Mouse (Mus musculus): ENCODE measurements around the gene Gm19345. TPM values are rescaled to one million over a fixed set of nuclear protein-coding genes. Genes with fewer than 3 reads are reported as not detected.
A peak's percentile ranks its signal among the peaks of the same experiment; 100 is the strongest.

Gene Gm19345
- polyA plus RNA-seq, 1 experiment from 2014 or later, result 1.7 TPM

DNA sequence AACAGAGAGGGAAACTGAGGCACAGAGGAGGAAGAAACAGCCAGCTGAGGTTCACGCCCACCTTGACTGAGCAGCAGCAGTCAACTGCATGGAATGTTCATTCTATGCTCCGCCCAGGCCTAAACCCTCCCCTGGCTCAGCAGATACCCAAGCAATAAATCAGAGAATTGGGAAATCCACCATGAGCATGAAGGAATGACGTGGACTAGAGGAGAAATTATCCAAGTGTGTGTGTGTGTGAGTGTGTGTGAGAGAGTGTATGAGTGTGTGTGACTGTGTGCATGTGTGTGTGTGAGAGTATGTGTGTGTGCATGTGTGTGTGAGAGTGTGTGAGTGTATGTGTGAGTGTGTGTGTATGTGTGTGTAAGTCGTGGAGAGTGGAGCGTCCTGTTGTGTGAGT, 33.4 kb upstream of the Gm19345 start:
- 73% methylated on average over 5 of the region's 5 CpGs for WGBS
- Histone ChIP-seq H3K9ac (no peak overlapping the region), H3K4me1 (peaks cover 27% of the 10 kb centered on the region), H3K27ac (no peak overlapping the region), H3K36me3 (no peaks in the 10 kb centered on the region), H3K4me3 (no peak overlapping the region), H3K9me3 (0 out of 2 replicates have a peak, but pooled peaks cover 6% of the 10 kb centered on the region), H3K4me2 (replicated peaks) (no peak overlapping the region), H3K27me3 (replicated peaks) (peaks cover 51% of the 10 kb centered on the region)
- ATAC-seq (ENCODE audit: low FRiP score, low read depth), result no peak

DNA sequence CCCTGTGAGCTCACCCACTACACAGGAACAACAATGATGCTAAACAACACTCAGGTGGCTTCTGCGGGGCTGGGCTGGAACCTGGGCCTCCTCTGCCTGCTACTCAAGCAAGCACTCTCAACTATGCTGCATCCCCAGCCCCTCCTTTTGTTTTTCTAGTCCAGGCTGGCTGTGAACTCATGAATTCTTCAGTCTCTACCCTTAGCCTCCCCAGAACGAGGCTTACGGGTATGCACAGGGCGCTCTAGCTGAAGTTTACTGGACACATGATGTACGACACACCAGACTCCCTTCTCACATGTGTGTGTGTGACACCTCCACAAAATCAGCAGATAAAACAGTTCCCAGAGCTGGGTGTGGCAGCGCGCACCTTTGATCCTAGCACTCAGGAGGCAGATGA, 32.9 kb upstream of the Gm19345 start:
- H3K36me3 ChIP-seq, result no peaks in the 10 kb centered on the region
- no peak overlapping the region for H3K4me3 ChIP-seq
- WGBS, result 85% methylated on average over 7 of the region's 7 CpGs
- no peak for ATAC-seq (ENCODE audit: low FRiP score, low read depth)
- H3K9ac ChIP-seq, result no peak overlapping the region
- H3K4me2 ChIP-seq (replicated peaks), result no peak overlapping the region
- peaks cover 27% of the 10 kb centered on the region for H3K4me1 ChIP-seq
- peaks cover 55% of the 10 kb centered on the region for H3K27me3 ChIP-seq (replicated peaks)
- H3K9me3 ChIP-seq, result 0 out of 2 replicates have a peak, but pooled peaks cover 6% of the 10 kb centered on the region
- no peak overlapping the region for H3K27ac ChIP-seq

DNA sequence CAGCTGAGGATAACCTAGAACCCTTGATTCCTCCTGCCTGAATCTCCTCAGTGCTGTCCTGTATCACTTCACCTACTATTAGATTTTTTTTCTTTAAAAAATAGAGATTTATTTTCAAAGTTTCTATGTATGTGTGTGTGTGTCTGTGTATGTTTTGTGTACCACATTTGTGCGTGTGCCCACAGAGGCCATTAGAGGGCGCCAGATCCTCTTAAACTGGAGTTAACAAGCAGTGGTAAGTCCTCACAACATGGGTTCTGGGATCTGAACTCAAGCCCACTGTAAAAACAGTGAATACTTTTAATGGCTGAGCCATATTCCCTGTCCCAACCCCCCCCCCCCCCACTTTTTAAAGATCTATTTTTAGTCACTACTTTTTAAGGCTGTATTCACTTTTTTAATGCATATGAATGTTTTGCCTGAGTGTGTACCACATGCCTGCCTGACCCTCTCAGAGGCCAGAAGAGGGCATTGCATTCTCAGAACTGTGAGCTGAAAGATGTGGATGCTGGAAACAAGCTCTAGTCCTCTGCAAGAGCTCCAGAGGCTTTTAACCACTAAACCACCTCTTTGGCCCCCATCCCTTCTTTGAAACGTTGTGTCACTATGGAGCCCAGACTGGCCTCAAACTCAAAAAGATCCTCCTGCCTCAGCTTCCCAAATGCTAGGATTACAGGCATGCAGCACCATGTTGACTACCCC, 31.3 kb upstream of the Gm19345 start:
- Histone ChIP-seq H3K9ac (no peak overlapping the region), H3K4me2 (replicated peaks) (no peak overlapping the region), H3K9me3 (0 out of 2 replicates have a peak, but pooled peaks cover 6% of the 10 kb centered on the region), H3K4me3 (no peak overlapping the region), H3K4me1 (peaks cover 27% of the 10 kb centered on the region), H3K36me3 (no peaks in the 10 kb centered on the region), H3K27ac (no peak overlapping the region), H3K27me3 (replicated peaks) (peaks cover 60% of the 10 kb centered on the region)
- ATAC-seq (ENCODE audit: low FRiP score, low read depth), result no peak
- WGBS, result 79% methylated on average over 3 of the region's 3 CpGs

DNA sequence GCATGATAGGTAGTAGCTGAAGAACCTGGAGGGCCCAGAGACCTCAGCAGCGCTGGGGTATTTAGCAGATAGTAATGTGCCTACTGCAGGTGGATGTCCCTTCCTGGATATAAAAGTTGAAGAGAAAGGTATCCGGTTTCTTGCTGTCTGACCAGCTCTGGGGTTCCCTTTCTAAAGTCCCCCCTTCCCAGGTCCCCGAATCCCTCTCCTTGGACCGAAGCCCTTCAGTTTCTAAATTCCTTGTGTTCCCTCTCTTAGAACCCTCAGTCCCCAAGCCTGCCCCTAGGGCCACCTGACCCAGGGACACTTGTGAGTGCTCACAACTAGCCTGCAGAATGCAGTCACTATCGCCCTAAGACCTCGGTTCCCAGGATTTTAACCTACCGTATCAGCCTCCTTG, 30.2 kb upstream of the Gm19345 start:
- Histone ChIP-seq H3K9ac (no peak overlapping the region), H3K27me3 (replicated peaks) (peaks cover 56% of the 10 kb centered on the region), H3K9me3 (0 out of 2 replicates have a peak, but pooled peaks cover 6% of the 10 kb centered on the region), H3K4me1 (peaks cover 16% of the 10 kb centered on the region), H3K27ac (no peak overlapping the region), H3K4me2 (replicated peaks) (no peak overlapping the region), H3K4me3 (no peak overlapping the region), H3K36me3 (no peaks in the 10 kb centered on the region)
- no peak for ATAC-seq (ENCODE audit: low FRiP score, low read depth)
- WGBS, result 47% methylated on average over 7 of the region's 7 CpGs

DNA sequence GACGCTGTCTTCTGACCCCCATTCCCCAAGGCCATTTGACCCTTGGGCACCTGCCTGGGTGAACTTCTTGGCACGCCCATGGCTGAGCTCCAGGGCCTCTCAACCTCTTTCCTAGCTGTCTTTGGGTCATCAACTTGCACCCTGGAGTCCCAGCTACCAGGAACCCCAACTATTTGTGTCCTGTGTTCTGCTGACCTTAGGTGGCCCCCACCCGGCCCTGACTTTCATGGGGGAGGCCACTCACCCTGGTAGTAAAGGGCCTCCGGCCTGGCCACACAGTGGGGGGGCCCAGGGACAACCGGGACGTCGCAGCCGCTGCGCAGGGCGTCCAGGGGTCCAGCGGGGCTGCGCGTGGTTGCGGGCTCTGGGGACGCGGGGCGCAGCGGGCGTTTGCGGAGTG, 29.6 kb upstream of the Gm19345 start:
- 5% methylated on average over 20 of the region's 20 CpGs for WGBS
- no peaks in the 10 kb centered on the region for H3K36me3 ChIP-seq
- H3K9me3 ChIP-seq, result 0 out of 2 replicates have a peak, but pooled peaks cover 6% of the 10 kb centered on the region
- H3K27ac ChIP-seq, result no peak overlapping the region
- H3K9ac ChIP-seq, result peak overlapping the region; percentile 59
- H3K4me1 ChIP-seq, result peaks cover 11% of the 10 kb centered on the region
- H3K27me3 ChIP-seq (replicated peaks), result peaks cover 50% of the 10 kb centered on the region
- ATAC-seq (ENCODE audit: low FRiP score, low read depth), result no peak
- H3K4me2 ChIP-seq (replicated peaks), result peak overlapping the region; percentile 61
- peak overlapping the region; percentile 32 for H3K4me3 ChIP-seq

DNA sequence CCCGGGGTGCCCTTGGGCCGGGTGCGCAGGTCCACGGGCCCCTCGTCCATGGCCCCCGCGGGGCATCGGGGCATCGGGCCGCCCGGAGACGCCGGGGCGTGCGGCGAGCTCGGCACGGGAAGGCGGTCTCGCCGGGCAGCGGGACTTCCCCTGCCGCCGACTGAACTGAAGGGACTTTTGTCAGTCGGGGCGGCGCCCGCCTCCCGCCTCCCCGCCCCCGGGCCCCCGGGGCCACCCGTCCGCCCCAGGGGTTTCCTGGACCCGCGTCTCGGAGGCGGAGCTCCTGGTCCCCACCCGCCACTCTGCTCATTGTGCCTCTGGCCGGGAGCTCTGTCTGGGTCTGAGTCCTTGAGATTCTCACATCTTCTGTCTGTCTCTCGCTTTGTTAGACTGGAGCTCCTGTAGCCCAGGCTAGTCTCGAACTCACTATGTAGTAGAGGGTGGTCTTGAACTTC, 29.2 kb upstream of the Gm19345 start, which contains the start of gene Bcl3:
Bcl3 (minus strand) TSS at position 167 of the 455 bp plus-strand sequence.
- H3K4me3 ChIP-seq, result peak within 1 kb of the TSS; percentile 32
- H3K4me1 ChIP-seq, result peaks cover 8% of the 10 kb centered on the region
- peak within 1 kb of the TSS; percentile 59 for H3K9ac ChIP-seq
- peak within 1 kb of the TSS; percentile 61 for H3K4me2 ChIP-seq (replicated peaks)
- WGBS, result 1% methylated on average over 35 of the region's 42 CpGs
- H3K36me3 ChIP-seq, result no peaks in the 10 kb centered on the region
- no peak within 1 kb of the TSS for H3K27ac ChIP-seq
- ATAC-seq (ENCODE audit: low FRiP score, low read depth), result no peak
- H3K9me3 ChIP-seq, result 0 out of 2 replicates have a peak, but pooled peaks cover 6% of the 10 kb centered on the region
- peaks cover 46% of the 10 kb centered on the region for H3K27me3 ChIP-seq (replicated peaks)

DNA sequence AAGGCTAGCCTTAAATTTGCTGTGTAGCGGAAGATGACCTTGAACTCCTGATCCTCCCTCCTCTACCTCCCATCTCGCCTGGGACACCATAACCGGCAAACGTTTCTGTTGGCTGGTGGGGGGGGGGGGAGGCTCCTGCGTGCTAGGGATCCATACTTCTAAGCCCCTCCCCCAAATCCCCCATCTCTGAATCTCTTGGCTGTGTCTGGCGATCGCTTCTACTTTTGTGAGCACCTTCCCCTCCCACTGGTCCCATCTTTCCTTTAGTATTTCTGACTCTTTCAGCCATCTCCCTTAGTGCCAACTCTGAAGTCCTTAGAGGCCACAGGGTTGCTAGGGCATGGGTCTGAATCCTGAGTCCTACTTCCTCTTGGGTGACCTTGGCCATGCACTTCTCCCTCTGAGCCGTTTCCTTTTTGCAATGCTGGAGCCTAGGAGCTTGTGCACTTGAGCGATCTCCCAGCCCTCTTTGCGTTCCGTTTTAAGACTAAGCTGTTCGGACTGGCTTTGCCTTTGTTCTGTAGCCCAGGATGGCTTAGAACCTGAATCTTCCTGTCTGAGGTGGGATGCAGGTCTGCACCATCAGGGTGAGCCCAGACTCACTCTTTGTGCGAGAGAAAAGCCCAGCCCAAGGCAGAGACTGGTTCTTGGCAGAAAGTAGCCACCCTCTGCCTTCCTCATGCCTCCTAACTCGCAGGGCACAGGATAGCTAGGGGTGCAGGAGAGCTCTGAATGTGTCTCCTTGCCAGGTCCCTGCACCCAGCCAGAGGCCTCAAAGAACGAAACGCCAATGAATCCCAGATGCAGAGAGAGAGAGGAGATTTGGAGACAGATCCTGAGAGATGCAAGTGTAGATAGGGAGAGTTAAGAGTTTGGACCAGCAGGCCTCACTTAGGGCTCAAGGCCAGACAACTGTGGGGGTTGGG, 28.3 kb upstream of the Gm19345 start:
- Histone ChIP-seq H3K9ac (no peak overlapping the region), H3K9me3 (0 out of 2 replicates have a peak, but pooled peaks cover 6% of the 10 kb centered on the region), H3K27me3 (replicated peaks) (peaks cover 40% of the 10 kb centered on the region), H3K4me3 (no peak overlapping the region), H3K4me1 (peaks cover 8% of the 10 kb centered on the region), H3K36me3 (no peaks in the 10 kb centered on the region), H3K4me2 (replicated peaks) (peak overlapping the region; percentile 36; the same call in 1 of the 2 replicates), H3K27ac (no peak overlapping the region)
- 0 out of 2 replicates have a peak, but pooled peaks have one; percentile 10 for ATAC-seq (ENCODE audit: low FRiP score, low read depth)
- WGBS, result 22% methylated on average over 16 of the region's 16 CpGs

DNA sequence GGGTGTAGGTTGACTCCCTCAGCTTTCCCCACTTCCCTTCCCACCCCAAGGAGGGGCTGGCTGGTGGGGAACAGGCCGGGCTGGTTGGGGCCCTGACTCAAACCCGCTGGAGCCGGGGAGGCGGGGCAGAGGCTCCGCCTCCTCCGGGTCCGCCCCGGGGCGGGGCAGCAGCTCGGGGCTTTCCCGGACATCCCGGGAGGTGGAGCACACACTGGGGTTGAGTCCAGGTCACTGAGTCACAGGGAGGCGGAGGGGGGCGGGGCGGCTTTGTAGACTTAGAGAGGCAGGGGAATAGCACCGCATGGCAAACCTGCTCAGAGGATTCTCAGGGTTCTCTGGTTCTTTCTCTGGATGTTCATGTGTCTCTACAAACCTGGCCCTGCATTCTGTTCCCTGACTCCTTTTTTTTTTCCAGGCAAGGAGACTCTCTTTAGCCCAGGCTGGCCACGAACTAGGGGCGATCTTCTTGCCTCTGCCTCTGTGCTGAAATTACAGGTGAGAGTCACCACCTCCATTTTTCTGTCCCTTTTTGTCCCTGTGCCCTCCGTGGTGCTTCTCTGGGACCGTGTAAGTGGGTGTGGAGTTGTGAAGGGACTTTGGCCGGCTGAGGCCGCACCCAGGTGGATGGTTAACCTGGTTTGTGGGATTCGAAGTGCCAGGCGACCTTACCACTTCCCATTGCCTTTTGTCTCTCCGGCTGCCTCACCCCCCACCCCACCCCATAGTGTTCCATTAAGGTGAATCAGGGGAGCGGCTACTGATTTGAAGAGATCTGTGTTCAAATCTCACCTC, 27.4 kb upstream of the Gm19345 start:
- peak; percentile 57; the same call in 1 of the 2 replicates for ATAC-seq (ENCODE audit: low FRiP score, low read depth)
- 0 out of 2 replicates have a peak, but pooled peaks cover 6% of the 10 kb centered on the region for H3K9me3 ChIP-seq
- no peaks in the 10 kb centered on the region for H3K36me3 ChIP-seq
- peak overlapping the region; percentile 36; the same call in 1 of the 2 replicates for H3K4me2 ChIP-seq (replicated peaks)
- H3K4me1 ChIP-seq, result peaks cover 8% of the 10 kb centered on the region
- no peak overlapping the region for H3K27ac ChIP-seq
- no peak overlapping the region for H3K4me3 ChIP-seq
- no peak overlapping the region for H3K9ac ChIP-seq
- 24% methylated on average over 26 of the region's 26 CpGs for WGBS
- H3K27me3 ChIP-seq (replicated peaks), result peaks cover 37% of the 10 kb centered on the region

DNA sequence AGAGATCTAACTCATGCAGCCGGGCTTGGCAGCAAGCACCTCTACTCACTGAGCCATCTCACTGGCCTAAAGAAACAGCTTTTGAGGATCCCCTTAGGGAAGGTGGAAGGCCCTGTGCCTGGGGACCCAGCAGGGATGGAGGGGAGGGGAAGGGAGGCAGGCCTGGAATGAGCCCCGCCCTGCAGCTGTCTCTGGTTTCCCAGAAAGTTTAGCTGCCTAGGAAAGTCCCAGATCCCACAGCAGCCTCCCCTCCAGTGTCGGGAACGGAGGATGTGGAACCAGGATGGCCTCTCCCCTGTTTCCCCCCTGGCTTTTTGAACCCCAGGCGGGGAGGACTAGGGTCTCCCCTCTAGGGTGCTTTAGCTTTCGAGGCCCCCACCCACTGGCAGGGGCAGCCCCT, 25.0 kb upstream of the Gm19345 start:
- Histone ChIP-seq H3K4me1 (peaks cover 8% of the 10 kb centered on the region), H3K27me3 (replicated peaks) (peaks cover 25% of the 10 kb centered on the region), H3K36me3 (no peaks in the 10 kb centered on the region), H3K9ac (no peak overlapping the region), H3K9me3 (no peaks in the 10 kb centered on the region), H3K4me2 (replicated peaks) (no peak overlapping the region), H3K27ac (no peak overlapping the region), H3K4me3 (no peak overlapping the region)
- WGBS, result 46% methylated on average over 6 of the region's 6 CpGs
- no peak for ATAC-seq (ENCODE audit: low FRiP score, low read depth)

DNA sequence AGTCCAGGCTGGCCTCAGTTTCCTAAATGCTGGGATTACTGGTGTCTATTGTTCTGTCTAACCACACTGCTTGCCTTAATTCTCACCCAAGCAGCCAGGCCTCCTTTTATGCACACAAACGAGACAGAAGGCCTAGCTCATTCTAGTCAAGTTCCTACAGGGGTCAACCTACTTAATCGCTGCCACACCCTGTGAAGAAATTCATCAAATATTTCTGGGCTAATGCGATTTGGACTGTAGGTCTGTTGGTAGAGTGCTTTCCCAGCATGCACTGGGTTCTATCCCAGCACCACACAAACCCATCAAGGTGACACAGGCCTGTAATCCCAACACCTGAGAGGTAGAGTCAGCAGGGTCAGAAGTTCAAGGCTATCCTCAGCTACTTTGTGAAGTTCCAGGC, 22.1 kb upstream of the Gm19345 start:
- H3K27me3 ChIP-seq (replicated peaks), result no peaks in the 10 kb centered on the region
- WGBS, result 86% methylated on average over 3 of the region's 3 CpGs
- H3K36me3 ChIP-seq, result no peaks in the 10 kb centered on the region
- ATAC-seq (ENCODE audit: low FRiP score, low read depth), result no peak
- no peaks in the 10 kb centered on the region for H3K4me1 ChIP-seq
- no peak overlapping the region for H3K4me2 ChIP-seq (replicated peaks)
- H3K9ac ChIP-seq, result no peak overlapping the region
- H3K9me3 ChIP-seq, result no peaks in the 10 kb centered on the region
- no peak overlapping the region for H3K27ac ChIP-seq
- no peak overlapping the region for H3K4me3 ChIP-seq

DNA sequence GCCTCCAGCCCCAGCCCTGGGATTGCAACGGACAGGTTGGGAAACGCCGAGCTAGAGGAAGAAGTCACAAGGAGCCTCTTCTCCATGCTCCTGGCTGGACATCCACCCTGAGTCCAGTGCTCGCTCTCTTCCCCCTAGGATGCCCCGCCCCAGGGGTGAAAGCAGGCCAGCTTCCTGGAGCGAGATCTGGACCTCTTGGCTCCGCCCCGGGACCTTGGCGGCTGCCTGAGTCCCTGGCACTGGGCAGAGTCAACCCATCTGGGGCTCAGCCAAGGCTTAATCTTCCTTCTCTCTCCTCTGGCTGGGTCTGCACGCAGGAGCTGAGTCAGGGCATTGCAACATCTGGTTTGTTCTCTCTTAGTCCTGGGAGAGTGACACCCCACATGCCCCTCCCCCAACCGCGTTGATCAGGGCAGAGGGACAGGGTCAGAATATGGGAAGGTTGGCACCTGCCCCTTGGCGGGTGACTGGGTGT, 21.1 kb upstream of the Gm19345 start:
- H3K4me1 ChIP-seq, result no peaks in the 10 kb centered on the region
- 35% methylated on average over 13 of the region's 13 CpGs for WGBS
- no peaks in the 10 kb centered on the region for H3K9me3 ChIP-seq
- no peak overlapping the region for H3K27ac ChIP-seq
- H3K36me3 ChIP-seq, result no peaks in the 10 kb centered on the region
- no peak overlapping the region for H3K4me3 ChIP-seq
- H3K27me3 ChIP-seq (replicated peaks), result no peaks in the 10 kb centered on the region
- H3K9ac ChIP-seq, result no peak overlapping the region
- no peak overlapping the region for H3K4me2 ChIP-seq (replicated peaks)
- ATAC-seq (ENCODE audit: low FRiP score, low read depth), result no peak
